Mouse (Mus musculus) ES-E14 (cell line): Measurements from ENCODE around the gene Acin1.

Experiments used
- CHD2 ChIP-seq: IDR thresholded peaks from 2 replicates; pipeline ENCODE4 v1.6.1; 2014; ENCODE audit warnings: mild to moderate bottlenecking, low read depth, low read length, inconsistent platforms
- HCFC1 ChIP-seq: IDR thresholded peaks from 2 replicates; pipeline ENCODE4 v1.6.1; 2012; ENCODE audit warnings: low read length, inconsistent platforms, borderline replicate concordance; ENCODE audit not compliant: insufficient read depth
- ZNF384 ChIP-seq: IDR thresholded peaks from 2 replicates; pipeline ENCODE4 v1.6.1; 2012; ENCODE audit warnings: low read depth, low read length, inconsistent platforms

GRCm38 (mm10) chr14:54646455-54646854 is 40.3 kb downstream of the Acin1 start:
- no peak for TF ChIP-seq HCFC1
- no peak for TF ChIP-seq ZNF384
- no peak for TF ChIP-seq CHD2
